ENCODE assay signal across 19 mouse cellular contexts in genomic region chr5:100248611-100249010, GRCm38 (mm10).
"Had no signal": no experiment of that assay in that cellular context is flagged by ENCODE, and none has a peak within 500 bp of the region (broad histone marks: within the 10 kb centered on the region; RNA-seq: fewer than 3 reads in every experiment).

No protein-coding gene starts in this region.

- H3K9ac ChIP-seq: liver, embryonic 13.5 days; midbrain, embryonic 12.5 days; midbrain, embryonic 15.5 days; neural tube, embryonic 13.5 days; stomach, embryonic 15.5 days had no signal

- H3K4me2 ChIP-seq: liver, embryonic 13.5 days; midbrain, embryonic 12.5 days; midbrain, embryonic 15.5 days; neural tube, embryonic 13.5 days; stomach, embryonic 15.5 days had no signal

- H3K4me1 ChIP-seq: liver, embryonic 13.5 days; midbrain, embryonic 12.5 days; midbrain, embryonic 15.5 days; neural tube, embryonic 13.5 days; stomach, embryonic 15.5 days had no signal

- DNase-seq: kidney, postnatal 25 days; layer of hippocampus, adult 9-11 months; liver, embryonic 13.5 days; lung, adult 2 months; lung, postnatal 14 days; lung, postnatal 4 days; retina, postnatal 1 day; right cerebral cortex, postnatal 25 days; spleen, adult 18-20 months; thymus, adult 18-20 months; thymus, postnatal 4 days had no signal

- H3K9me3 ChIP-seq: liver, embryonic 13.5 days; midbrain, embryonic 12.5 days; midbrain, embryonic 15.5 days; neural tube, embryonic 13.5 days; stomach, embryonic 15.5 days had no signal

- ATAC-seq: midbrain, embryonic 15.5 days had no signal

- H3K4me3 ChIP-seq: layer of hippocampus, adult 2 months; left cerebral cortex, adult 2 months; liver, embryonic 13.5 days; midbrain, embryonic 12.5 days; midbrain, embryonic 15.5 days; myocyte; neural tube, embryonic 13.5 days; stomach, embryonic 15.5 days had no signal

- H3K36me3 ChIP-seq: liver, embryonic 13.5 days; midbrain, embryonic 12.5 days; midbrain, embryonic 15.5 days; neural tube, embryonic 13.5 days; stomach, embryonic 15.5 days had no signal

- H3K27ac ChIP-seq: kidney, postnatal 0 days; layer of hippocampus, adult 2 months; left cerebral cortex, adult 2 months; liver, embryonic 13.5 days; midbrain, embryonic 12.5 days; midbrain, embryonic 15.5 days; neural tube, embryonic 13.5 days; stomach, embryonic 15.5 days had no signal

- H3K27me3 ChIP-seq: liver, embryonic 13.5 days; midbrain, embryonic 12.5 days; midbrain, embryonic 15.5 days; neural tube, embryonic 13.5 days; stomach, embryonic 15.5 days had no signal
